Mouse (Mus musculus) Muller cell, postnatal 12 days (primary cell): ENCODE measurements around the gene Crybb1.

Experiments used
- DNase-seq: peaks from one replicate; pipeline ENCODE4 v3.0.0-alpha.2; 2015; ENCODE audit errors: inconsistent ontology term

The Crybb1 gene

DNA sequence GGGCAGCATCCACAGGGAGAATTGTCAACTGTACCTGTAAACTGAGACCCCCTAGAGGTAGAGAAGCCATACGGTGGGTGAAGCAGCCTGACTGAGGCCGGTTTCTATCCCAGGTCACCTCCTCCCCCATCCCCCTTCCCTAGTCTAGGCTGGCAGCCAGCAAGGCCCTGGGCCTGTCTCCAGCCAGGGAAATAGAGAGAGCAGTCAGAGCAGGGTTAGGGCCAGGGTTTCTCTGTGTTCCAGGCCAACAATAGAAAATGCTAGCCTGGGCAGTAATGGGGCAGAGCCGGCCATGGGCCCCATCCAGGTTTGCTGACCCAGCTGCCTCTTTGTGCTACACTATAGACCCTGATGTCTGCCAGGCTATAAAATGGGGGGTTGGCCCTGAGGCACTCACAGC, at the start of gene Crybb1:
Gene Crybb1, plus strand, starts transcription at position 390 of the 400 bp plus-strand sequence.
- peak; percentile 78 for DNase-seq

DNA sequence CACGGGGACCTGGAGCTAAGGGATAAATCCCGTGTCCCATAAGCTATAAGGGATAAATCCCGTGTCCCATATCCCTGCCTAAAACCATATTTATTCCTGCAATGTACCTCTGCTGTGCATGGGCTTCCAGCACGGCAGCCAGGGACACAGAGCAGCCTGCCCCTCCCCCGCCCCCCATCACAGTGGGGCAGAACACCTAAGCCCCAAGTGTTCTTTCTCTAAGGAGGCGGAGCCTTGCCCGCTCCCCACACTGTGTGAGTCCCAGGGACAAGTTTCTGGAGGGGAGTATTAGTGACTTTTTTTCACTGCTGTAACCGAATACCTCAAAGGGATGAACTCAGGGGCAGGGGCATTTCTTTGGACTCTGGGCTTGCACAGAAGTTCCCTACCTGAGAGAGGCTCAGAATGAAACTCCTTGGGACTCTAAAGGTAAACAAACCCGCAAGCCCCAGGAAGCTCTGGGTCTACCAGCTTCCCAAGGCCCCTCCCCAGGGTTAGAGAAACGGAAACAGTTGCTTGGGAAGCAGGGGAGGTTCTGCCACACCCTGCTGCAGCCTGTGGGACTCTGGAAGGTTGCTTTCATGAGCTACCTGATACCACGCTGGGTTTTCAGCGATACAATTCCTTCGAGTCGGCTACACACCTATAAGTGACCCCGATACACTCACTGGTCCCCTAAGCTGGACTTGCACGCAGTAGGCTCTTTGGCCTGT, 48.9 kb upstream of the Crybb1 start:
- DNase-seq = no peak

DNA sequence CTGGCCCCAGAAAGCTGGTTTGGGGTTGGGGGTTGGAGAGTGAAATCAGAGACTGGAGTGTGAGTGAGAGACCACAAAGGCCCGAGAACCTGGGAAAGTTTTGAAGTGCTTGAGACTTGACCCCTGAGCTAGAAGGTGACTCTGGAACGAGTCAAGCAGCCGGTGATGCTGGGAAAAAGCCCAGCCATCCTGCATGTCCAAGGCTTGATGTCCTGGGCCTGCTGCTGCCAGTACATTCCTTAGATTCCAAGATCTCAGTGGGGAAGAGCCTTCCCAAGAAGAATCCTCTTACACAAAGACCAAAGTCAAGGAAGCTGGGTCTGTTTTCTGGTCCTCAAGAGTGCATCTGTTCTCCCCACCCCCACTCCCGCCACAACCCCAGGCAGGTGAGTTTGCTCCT, 47.3 kb upstream of the Crybb1 start:
- DNase-seq = no peak

DNA sequence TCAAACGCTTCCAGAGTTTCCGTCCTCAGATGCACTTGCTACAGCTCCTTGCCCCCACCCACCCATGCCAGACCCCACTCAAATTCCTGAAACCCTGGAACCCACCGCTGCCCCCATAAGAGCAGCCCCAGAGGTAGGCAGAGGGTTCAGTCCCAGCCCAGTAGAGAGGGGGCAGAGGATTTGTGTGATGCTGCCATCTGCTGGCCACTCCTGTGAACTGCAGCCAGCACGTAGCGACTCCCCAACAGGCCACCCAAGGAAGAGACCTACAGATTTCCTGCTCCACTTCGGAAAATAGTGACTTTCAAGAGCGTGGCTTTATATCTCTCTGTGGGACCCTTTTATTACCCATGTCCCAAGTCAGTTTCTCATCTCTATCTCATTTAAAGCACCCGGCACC, 45.5 kb upstream of the Crybb1 start:
- DNase-seq = peak; percentile 31

DNA sequence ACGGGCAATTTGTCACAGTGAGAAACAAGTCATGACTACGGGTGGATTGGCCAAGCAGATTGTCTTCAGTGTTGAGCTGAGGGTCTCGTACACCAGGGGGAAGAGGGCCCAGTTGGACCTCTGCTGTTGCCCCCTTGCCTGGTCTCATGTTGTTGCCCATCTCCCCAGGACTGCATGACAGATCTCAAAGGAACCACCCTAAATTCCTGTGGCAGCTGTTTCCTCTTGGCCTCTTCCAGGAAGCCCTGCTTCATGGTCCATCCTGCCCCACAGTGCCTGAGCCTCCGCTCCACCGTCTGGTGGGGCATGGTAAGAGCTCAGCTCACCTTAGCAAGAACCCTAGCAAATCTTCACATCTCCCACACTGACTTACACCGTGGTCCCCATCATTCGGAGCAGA, 43.7 kb upstream of the Crybb1 start:
- DNase-seq = no peak

DNA sequence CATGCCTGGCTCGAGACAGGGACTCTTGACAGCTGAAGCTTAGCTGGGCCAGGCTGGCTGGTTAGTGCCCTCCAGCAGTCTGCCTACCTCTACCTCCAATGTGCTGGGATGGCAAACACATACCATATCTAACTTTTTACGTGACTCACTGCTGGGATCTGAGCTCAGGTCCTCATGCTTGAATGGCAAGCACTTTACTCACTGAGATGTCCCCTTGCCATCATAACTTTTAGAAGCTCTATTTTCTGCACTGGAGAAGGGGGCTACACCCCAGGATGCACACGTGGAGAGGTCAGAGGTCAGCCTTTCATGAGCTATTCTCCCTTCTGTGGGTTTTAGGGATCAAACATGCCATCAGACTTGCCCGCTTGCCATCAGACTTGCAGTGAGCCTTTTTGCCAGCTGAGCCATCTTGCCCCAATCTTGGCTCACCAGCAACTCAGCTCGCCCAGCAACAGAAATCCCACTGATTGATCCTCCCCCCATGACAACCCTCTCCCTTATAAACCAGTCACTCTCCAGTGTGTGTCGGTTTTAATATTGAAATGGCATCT, 42.8 kb upstream of the Crybb1 start:
- DNase-seq = no peak

DNA sequence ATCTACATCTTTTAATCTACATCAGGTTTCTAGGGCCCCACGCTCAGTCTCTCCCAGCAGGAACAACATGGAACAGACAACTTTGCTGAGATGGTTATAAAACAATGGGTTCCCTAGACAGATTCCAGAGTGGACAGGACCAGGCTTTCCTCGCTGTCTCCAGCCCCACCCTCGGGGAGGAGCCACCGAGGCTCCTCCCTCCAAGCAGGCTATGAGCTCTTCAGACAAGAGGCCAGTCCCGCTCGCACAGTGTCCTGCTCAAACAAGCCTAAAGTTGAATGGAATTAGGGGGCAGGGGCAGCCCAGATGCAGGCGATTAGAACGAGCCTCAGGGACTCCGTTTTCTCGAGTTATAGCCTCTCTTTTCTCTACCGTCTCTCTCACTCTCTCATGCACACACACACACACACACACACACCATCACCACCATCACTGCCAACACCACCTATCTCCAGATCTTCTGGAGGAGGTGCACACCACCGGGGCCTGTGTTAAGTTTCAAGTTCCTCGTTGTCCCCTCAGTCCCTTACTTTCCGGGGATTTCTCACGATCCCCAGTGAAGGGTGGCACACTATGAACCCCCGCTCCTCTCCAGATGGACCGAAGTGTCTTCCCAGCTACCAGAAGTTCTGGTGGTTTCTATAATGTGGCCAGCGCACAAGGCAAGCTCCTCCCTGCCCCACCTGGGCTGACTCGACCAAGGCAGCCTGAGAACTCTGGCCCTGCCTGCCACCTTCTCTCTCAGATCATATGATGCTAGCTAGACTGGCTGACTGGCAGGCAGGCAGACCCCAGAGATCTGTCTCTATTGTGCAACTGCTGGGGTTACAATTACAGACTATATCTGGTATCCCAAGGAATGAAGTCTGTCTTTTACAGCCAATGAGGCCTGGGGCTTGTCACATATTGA, 42.0 kb upstream of the Crybb1 start:
- DNase-seq = no peak

DNA sequence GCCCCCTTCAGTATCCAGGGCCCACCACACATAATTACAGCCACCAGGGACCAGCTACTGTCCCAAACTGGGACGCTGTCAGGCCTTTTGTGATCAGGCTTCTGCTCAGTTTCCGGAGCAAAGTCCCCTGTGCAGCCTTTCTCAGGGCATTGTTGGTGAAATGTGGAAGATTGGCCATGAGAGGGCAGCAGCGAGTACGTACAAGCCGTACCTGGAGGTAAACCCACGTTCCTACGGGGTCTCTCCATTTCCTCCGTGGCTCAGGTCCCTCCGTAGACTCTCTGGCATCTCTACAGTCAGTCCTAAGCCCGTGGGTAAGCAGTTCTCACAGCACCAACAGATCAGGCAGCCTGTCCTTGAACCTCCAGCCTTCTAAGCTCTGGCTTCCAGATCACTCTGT, 41.2 kb upstream of the Crybb1 start:
- DNase-seq = no peak

DNA sequence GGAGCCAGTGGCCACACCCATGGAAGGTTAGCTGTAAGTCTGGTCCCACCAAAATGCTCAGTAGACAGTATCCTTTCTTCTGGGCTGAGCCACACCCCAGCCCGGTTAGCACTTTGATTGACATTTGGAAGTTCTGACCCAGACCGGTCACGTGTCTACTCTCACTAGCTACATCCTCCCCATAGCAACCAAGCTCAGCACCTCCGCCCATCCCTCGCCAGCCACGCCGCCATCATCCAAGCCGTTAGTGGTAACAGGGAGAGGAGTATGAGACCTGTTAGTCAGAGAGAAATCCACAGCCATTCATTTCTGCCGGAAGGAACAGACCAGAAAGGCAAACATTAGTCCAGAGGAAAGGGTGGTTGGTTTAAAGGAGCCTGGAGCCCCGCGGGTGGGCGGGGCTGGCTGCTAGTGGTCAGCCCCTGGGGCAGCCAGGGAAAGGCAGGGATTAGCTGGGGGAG, 40.3 kb upstream of the Crybb1 start:
- DNase-seq = no peak

DNA sequence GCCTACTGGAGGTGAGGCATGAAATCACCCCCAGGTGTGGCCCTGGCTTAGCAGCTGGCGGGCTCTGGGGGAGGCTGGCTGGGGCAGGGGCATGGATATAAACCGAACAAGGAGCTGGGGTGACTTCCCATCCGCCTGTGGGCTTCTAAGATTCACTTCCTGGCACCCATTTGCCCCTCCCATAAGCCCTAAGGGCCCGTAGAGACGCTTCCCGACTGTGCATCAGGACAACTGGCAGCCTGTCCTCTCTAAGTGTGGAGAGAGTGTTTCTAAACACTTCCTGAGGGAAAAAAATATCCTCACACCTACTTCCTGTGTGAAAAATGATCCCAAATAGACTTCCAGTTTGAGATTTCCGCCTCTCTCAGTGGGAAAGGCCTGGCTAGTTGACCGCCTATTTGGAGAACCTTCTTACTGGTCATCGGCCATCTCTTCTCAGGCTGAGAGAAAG, 39.8 kb upstream of the Crybb1 start:
- no peak for DNase-seq

DNA sequence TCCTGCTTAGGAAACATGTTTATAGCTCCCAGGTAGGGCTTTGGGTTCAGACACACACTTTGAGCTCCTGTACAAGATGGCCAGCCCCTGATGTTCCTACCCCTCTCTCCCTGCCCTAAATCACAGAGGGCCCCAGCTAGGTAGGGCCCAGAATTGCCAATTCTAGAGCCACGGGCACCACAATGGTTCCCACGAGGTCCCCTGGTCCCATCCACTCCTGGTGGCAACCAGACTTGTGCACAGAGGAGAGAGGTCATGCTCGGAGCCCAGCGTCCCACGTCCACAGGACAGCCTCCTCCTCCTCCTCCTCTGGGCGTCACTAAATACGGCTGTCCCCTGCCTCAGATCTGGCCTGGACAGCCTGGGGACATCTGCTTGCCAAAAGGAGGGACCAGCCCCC, 39.3 kb upstream of the Crybb1 start:
- DNase-seq = no peak

DNA sequence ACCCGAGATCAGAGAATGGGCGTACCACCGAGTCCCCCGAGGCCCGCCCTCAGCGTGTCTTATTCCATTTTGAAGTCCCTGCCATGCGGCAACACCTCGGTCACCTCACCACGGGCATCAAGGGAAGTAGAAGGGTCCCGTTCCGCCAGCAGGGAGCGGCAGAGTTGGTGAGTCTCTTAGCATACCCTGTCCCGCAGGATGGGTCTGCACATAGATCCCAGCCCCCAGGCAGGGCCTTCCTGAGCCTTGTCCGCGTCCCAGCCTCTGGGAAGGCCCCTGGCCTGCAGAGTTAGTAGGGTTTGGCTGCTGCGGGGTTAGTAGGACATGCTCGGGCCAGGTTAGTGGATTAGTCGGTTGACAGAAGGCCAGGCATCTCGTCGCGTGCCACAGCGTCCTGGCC, 38.6 kb upstream of the Crybb1 start:
- DNase-seq = no peak

DNA sequence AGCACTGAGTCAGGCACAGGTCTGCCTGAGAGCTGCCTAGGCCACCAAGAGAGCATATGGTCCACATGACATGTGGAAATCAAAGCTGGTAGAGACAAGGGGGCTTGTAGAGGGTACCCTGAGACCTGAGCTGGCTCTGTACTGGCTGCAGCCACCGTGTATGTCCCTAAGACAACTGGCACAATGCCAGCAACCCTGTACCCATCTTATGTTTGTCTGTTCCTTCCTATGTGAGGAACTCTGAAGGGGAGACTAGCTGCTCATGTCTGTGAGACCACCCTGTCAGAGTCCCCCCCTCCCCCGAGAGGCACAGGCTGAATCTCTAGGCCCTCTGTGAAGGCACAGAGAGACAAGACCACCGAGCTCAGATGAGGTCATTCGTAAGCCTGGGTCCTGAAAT, 36.9 kb upstream of the Crybb1 start:
- no peak for DNase-seq

DNA sequence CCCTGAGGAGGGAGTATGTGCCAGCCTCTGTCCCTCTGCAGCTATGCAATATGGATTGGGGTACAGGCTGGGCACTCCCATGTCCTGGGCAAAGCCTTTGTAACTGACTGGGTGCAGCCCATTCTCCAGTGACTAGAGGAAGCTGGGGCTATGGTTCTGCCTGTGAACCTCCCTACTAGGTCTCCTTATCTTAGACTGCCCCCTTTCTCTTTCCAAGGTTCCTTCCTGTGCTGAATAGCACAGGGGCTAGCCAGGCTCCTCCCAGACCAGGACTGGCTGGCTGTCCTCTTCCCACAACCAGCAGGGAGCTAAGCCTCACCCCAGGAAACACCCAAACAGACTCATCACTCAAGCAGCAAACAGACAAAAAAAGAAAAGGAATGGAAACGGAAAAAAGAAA, 36.2 kb upstream of the Crybb1 start:
- DNase-seq = no peak

DNA sequence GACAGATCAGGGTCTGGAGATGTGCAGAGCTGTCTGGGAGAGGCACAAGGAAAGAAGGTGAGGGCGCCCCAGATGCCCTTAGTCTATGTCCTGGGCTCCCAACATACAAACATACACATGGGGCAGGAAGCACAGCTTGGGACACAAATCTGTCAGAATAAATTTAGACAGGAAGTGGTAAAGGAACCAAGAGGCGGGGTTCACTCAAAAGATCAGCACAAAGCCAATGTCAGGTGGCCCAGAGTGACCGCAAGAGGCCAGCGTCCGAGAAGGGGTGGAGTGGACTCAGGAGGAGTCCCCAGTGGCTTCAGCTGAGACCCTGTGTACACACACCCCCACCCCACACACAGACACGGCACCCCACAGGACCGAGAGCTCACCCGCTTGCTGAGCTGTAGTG, 35.4 kb upstream of the Crybb1 start:
- DNase-seq = no peak

DNA sequence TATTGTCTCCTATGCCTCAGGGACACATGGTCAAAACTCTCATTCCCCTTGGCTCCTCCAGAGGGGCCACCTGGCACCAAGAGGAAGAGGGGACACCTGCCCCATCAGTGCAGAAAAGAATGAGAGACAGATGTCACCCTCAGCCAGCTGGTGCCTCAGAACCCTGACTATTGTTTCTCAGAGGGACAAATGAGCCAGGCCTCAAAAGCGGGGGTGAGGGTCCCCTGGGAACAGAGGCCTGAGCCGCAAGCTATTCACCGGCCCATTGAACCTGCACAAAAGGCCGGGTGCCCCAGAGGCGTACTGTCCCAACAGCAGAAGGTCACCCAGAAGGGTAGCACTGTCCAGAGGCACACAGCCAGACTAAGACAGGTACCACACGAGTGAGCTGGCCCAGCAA, 30.0 kb upstream of the Crybb1 start:
- DNase-seq = no peak

DNA sequence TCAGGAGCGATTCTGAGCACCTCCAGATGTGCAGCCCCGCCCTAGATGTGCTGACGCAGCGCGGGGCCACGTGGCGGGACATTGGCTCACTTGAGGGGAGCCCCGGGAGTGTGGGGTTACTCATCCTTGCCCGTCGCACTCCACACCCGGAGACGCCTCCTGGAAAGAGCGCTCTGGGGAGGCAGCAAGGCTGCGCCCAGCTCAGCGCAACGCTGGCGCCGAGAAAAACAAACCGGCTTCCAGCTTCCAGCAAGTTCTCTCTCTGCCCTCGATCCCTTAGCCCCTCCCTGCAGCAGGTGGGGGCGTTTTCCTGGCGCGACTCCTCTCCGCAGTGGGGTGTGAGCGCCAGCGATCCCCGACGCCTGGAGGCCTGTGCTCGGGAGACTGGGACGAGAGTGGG, 28.3 kb upstream of the Crybb1 start:
- no peak for DNase-seq

DNA sequence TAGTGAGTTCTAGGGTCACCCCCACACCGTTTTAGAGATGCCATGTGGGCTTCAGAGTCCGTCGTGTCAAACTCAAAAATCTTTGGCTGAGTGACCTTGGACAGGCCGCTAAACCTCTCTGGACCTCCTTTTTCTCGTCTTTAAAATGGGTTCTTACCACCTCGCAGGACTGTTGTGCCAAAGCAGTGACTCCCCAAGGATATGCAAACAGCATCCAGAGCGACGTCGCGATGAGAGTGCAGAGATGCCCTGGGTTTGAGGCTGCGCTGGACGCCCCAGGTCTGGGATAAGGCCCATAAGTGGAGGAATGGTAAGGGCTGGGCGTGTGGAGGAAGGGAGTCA, 27.7 kb upstream of the Crybb1 start:
- no peak for DNase-seq

DNA sequence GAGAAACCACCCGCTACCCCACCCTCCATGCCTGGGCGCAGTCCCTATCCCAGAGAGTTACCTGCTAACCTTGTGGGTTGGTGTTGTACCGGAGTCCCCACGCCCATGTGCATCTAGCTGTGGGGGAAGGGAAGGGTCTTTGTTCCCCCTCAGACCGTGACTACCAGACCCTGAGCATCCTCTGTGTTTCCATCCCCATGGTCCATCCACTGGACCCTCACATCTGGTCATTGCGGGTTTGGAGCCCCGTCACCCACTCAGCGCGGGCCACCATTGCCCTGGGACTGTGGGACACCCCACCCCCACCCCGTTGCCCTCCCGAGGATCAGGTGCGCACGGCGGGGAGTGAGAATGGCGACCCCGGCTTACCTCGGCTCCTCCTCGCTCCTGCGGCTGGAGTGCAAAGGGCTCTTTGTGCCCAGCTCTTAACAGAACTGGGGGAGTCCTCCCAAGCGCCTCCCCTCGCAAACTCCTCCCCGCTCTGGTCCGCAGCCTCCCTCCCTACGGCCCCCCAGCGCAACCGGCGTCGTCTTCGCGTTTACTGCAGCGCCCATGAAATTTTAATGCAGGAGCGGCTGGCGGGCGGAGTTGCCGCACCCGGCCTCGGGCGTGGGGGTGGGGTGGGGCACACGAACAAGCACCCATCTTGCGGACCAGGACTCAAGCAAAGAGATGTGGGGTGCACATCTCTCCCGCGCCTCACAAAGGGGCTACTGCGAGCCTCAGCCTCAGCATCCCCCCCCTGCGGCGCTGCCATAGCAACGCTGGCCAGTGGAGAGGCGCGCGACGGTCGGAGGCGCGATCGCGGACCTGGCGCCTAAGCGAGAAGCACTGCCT, 27.2 kb upstream of the Crybb1 start:
- DNase-seq = no peak

DNA sequence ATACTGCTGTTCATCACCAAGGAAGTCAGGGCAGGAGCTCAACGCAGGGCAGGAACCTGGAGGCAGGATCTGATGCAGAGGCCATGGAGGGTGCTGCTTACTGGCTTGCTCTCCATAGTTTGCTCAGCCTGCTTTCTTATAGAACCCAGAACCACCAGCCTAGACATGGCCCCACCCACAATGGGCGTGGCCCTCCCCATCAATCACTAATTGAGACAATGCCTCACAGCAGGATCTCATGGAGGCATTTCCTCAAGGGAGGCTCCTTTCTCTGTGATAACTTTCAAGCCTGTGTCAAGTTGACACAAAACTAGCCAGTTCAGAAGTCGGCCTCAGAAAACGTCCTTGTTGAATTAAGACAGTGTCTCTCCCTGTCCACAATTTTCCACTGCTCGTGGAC, 19.8 kb upstream of the Crybb1 start:
- no peak for DNase-seq

DNA sequence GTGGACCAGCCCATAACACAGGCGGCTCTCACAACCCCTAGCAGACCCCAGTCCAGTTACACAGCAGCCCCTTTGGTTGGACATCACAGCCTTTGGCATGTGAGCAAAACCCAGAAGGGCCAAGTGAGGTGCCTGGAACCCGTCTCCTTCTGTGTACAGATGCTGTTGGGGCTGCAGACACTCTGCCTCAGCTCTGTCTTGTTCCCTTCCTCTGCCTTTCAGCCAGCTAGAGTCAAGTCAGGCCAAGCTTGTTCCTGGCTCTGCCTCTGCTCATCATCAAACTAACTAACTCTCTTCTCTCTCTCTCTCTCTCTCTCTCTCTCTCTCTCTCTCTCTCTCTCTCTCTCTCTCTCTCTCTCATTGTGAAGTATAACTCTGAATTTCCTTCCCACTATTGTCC, 19.0 kb upstream of the Crybb1 start:
- no peak for DNase-seq

DNA sequence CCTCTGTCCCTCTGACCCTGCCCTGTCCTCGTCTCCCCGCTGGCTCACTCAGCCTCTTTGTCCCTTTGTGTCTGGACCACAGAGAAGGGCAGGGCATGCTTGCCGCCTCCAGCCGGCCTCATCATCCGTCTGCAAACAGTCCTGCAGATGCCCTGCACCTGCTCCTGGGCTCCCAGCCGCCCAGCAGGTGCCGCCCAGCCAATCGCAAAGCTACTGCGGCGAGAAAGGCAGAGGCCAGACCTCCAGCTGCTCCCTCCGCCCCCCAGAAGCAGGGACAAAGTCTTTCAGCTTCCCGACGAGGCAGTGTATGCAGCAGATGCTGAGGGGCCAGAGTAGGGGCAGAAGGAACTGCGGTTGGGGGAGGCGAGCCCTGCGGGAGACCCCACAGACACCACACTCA, 18.2 kb upstream of the Crybb1 start:
- DNase-seq = peak; percentile 82
